Mouse (Mus musculus) heart, embryonic 13.5 days (tissue): ENCODE measurements around the gene Olfr106-ps. TPM values are rescaled to one million over a fixed set of nuclear protein-coding genes. Genes with fewer than 3 reads are reported as not detected.

Experiments used
- ATAC-seq: fragments of 200-750 bp; cut with Nextera tagmentation; 2 replicates; pipeline ENCODE4 v1.8.0; 2017; ENCODE audit warnings: moderate TSS enrichment; ENCODE audit not compliant: insufficient number of reproducible peaks, low FRiP score, low TSS enrichment; ENCODE audit errors: extremely low read depth
- H3K27ac ChIP-seq: fragments of 300-500 bp; sonication (generic); replicated peaks from 2 replicates; pipeline ENCODE4 v1.5.1; 2015; ENCODE audit warnings: moderate library complexity, mild to moderate bottlenecking, inconsistent platforms
- H3K27me3 ChIP-seq: fragments of 300-500 bp; sonication (generic); replicated peaks from 2 replicates; pipeline ENCODE4 v1.6.1; 2015; ENCODE audit warnings: mild to moderate bottlenecking, inconsistent platforms
- H3K36me3 ChIP-seq: fragments of 300-500 bp; sonication (generic); 2 replicates; pipeline ENCODE4 v1.6.1; 2015; ENCODE audit warnings: mild to moderate bottlenecking, inconsistent platforms
- H3K4me1 ChIP-seq: fragments of 300-500 bp; sonication (generic); 2 replicates; pipeline ENCODE4 v1.6.1; 2015; ENCODE audit warnings: inconsistent platforms
- H3K4me2 ChIP-seq: fragments of 300-500 bp; sonication (generic); 2 replicates; pipeline ENCODE4 v1.6.1; 2015; ENCODE audit warnings: inconsistent platforms, mild to moderate bottlenecking, moderate library complexity
- H3K4me3 ChIP-seq: fragments of 300-500 bp; sonication (generic); 2 replicates; pipeline ENCODE4 v1.5.1; 2015; ENCODE audit warnings: moderate library complexity, mild to moderate bottlenecking, inconsistent platforms
- H3K9ac ChIP-seq: fragments of 300-500 bp; sonication (generic); 2 replicates; pipeline ENCODE4 v1.6.1; 2015; ENCODE audit warnings: inconsistent platforms, mild to moderate bottlenecking, moderate library complexity
- H3K9me3 ChIP-seq: fragments of 300-500 bp; sonication (generic); 2 replicates; pipeline ENCODE4 v1.6.1; 2016; ENCODE audit warnings: inconsistent platforms
- WGBS: fragments of 180-500 bp; shearing (Covaris S2); methylation state at CpG from one replicate; pipeline ENCODE4 v1.1.7; 2015; ENCODE audit warnings: mixed read lengths; 5-methylcytosine and 5-hydroxymethylcytosine counted together
- polyA plus RNA-seq: library from polyadenylated mRNA; unstranded; fragments of >200 nt; fragmentation: Nextera tagmentation; extraction: Ambion mirVana; gene quantifications from 2 replicates; pipeline ENCODE4 v1.2.1, GENCODE M21; 2015

Gene Olfr106-ps
- not detected in 2 replicates for polyA plus RNA-seq

GRCm38 (mm10) chr17:37390093-37390492 is at the start of gene Olfr106-ps:
Gene Olfr106-ps, plus strand, starts transcription at chr17:37390393.
- H3K4me2 ChIP-seq, result no peak within 1 kb of the TSS
- WGBS, result 65% methylated on average over 1 of the region's 1 CpGs
- no peak within 1 kb of the TSS for H3K27ac ChIP-seq
- no peaks in the 10 kb centered on the region for H3K4me1 ChIP-seq
- no peak for ATAC-seq
- H3K36me3 ChIP-seq, result no peaks in the 10 kb centered on the region
- no peaks in the 10 kb centered on the region for H3K27me3 ChIP-seq
- no peaks in the 10 kb centered on the region for H3K9me3 ChIP-seq
- no peak within 1 kb of the TSS for H3K4me3 ChIP-seq
- no peak within 1 kb of the TSS for H3K9ac ChIP-seq

GRCm38 (mm10) chr17:37359282-37359681 is 30.9 kb upstream of the Olfr106-ps start, which contains the start of gene Olfr104-ps:
Gene Olfr104-ps, plus strand, starts transcription at chr17:37359582.
- ATAC-seq, result no peak
- Histone ChIP-seq H3K4me3 (no peak within 1 kb of the TSS), H3K9me3 (peaks cover 6% of the 10 kb centered on the region; the same call in 1 of the 2 replicates), H3K27ac (no peak within 1 kb of the TSS), H3K27me3 (no peaks in the 10 kb centered on the region), H3K9ac (no peak within 1 kb of the TSS), H3K4me2 (no peak within 1 kb of the TSS), H3K36me3 (no peaks in the 10 kb centered on the region), H3K4me1 (no peaks in the 10 kb centered on the region)

GRCm38 (mm10) chr17:37378733-37379132 is 11.5 kb upstream of the Olfr106-ps start, which contains the start of gene Olfr105-ps:
Gene Olfr105-ps, plus strand, starts transcription at chr17:37379033.
- Histone ChIP-seq H3K9ac (no peak within 1 kb of the TSS), H3K36me3 (no peaks in the 10 kb centered on the region), H3K27ac (no peak within 1 kb of the TSS), H3K4me1 (no peaks in the 10 kb centered on the region), H3K4me2 (no peak within 1 kb of the TSS), H3K27me3 (no peaks in the 10 kb centered on the region), H3K4me3 (no peak within 1 kb of the TSS), H3K9me3 (no peaks in the 10 kb centered on the region)
- no peak for ATAC-seq

GRCm38 (mm10) chr17:37398926-37399325 is 8.7 kb downstream of the Olfr106-ps start, which contains the start of gene Olfr107:
Gene Olfr107, plus strand, starts transcription at chr17:37399226.
- Histone ChIP-seq H3K4me1 (no peaks in the 10 kb centered on the region), H3K27me3 (no peaks in the 10 kb centered on the region), H3K4me2 (no peak within 1 kb of the TSS), H3K36me3 (no peaks in the 10 kb centered on the region), H3K9ac (no peak within 1 kb of the TSS), H3K4me3 (no peak within 1 kb of the TSS), H3K9me3 (no peaks in the 10 kb centered on the region), H3K27ac (no peak within 1 kb of the TSS)
- ATAC-seq, result no peak
- WGBS, result 59% methylated on average over 3 of the region's 3 CpGs

GRCm38 (mm10) chr17:37413380-37413779 is 23.2 kb downstream of the Olfr106-ps start:
- Histone ChIP-seq H3K27me3 (no peaks in the 10 kb centered on the region), H3K4me1 (no peaks in the 10 kb centered on the region), H3K4me3 (no peak overlapping the region), H3K36me3 (no peaks in the 10 kb centered on the region), H3K9me3 (peaks cover 10% of the 10 kb centered on the region; the same call in 1 of the 2 replicates), H3K27ac (no peak overlapping the region), H3K4me2 (no peak overlapping the region), H3K9ac (no peak overlapping the region)
- ATAC-seq, result no peak

GRCm38 (mm10) chr17:37445180-37445579 is 55.0 kb downstream of the Olfr106-ps start, which contains the start of gene Olfr108:
Gene Olfr108, plus strand, starts transcription at chr17:37445480.
- H3K27me3 ChIP-seq, result no peaks in the 10 kb centered on the region
- H3K9me3 ChIP-seq, result peaks cover 6% of the 10 kb centered on the region; the same call in 1 of the 2 replicates
- 72% methylated on average over 1 of the region's 1 CpGs for WGBS
- no peak for ATAC-seq
- no peak within 1 kb of the TSS for H3K9ac ChIP-seq
- H3K4me2 ChIP-seq, result no peak within 1 kb of the TSS
- no peak within 1 kb of the TSS for H3K4me3 ChIP-seq
- H3K27ac ChIP-seq, result no peak within 1 kb of the TSS
- H3K36me3 ChIP-seq, result no peaks in the 10 kb centered on the region
- H3K4me1 ChIP-seq, result no peaks in the 10 kb centered on the region

Other genes starting within 250 kb of the Olfr106-ps start
- not detected in 2 replicates for gene Olfr93, start 228.9 kb upstream of the Olfr106-ps start, polyA plus RNA-seq
- not detected in 2 replicates for gene Ubd, start 196.5 kb upstream of the Olfr106-ps start, polyA plus RNA-seq
- gene Olfr94, start 189.4 kb upstream of the Olfr106-ps start, polyA plus RNA-seq, result not detected in 2 replicates
- not detected in 2 replicates for gene Olfr95, start 177.3 kb upstream of the Olfr106-ps start, polyA plus RNA-seq
- not detected in 2 replicates for gene Olfr96, start 170.2 kb upstream of the Olfr106-ps start, polyA plus RNA-seq
- gene Olfr97, start 153.1 kb upstream of the Olfr106-ps start, polyA plus RNA-seq, result not detected in 2 replicates
- gene Olfr98, start 126.6 kb upstream of the Olfr106-ps start, polyA plus RNA-seq, result not detected in 2 replicates
- gene H2-M3, start 120.2 kb upstream of the Olfr106-ps start, polyA plus RNA-seq, result 0.80 and 1.0 TPM in 2 replicates
- not detected in 2 replicates for gene Olfr99, start 106.9 kb upstream of the Olfr106-ps start, polyA plus RNA-seq
- not detected in 2 replicates for gene Olfr101, start 86.1 kb upstream of the Olfr106-ps start, polyA plus RNA-seq
- not detected in 2 replicates for gene Olfr102, start 73.3 kb upstream of the Olfr106-ps start, polyA plus RNA-seq
- not detected in 2 replicates for gene Olfr103, start 50.7 kb upstream of the Olfr106-ps start, polyA plus RNA-seq
- not detected in 2 replicates for gene Olfr104-ps, start 30.8 kb upstream of the Olfr106-ps start, polyA plus RNA-seq
- not detected in 2 replicates for gene Olfr105-ps, start 11.4 kb upstream of the Olfr106-ps start, polyA plus RNA-seq
- gene Olfr107, start 8.8 kb downstream of the Olfr106-ps start, polyA plus RNA-seq, result not detected in 2 replicates
- gene Olfr108, start 55.1 kb downstream of the Olfr106-ps start, polyA plus RNA-seq, result not detected in 2 replicates
- gene Olfr109, start 68.5 kb downstream of the Olfr106-ps start, polyA plus RNA-seq, result not detected in 2 replicates
- not detected in 2 replicates for gene H2-M2, start 93.2 kb downstream of the Olfr106-ps start, polyA plus RNA-seq
- gene Olfr110, start 102.1 kb downstream of the Olfr106-ps start, polyA plus RNA-seq, result not detected in 2 replicates
- gene Olfr111, start 117.6 kb downstream of the Olfr106-ps start, polyA plus RNA-seq, result not detected in 2 replicates
- gene Olfr112, start 179.1 kb downstream of the Olfr106-ps start, polyA plus RNA-seq, result not detected in 2 replicates
- gene Olfr113, start 187.3 kb downstream of the Olfr106-ps start, polyA plus RNA-seq, result not detected in 2 replicates
- not detected in 2 replicates for gene Olfr114, start 202.3 kb downstream of the Olfr106-ps start, polyA plus RNA-seq
- not detected in 2 replicates for gene Olfr115, start 236.7 kb downstream of the Olfr106-ps start, polyA plus RNA-seq
- not detected in 2 replicates for gene Olfr116, start 236.8 kb downstream of the Olfr106-ps start, polyA plus RNA-seq